Mouse (Mus musculus) cerebellum, adult 11-12 months (tissue): ENCODE data around the gene Adat3.
A peak's percentile ranks its signal among the peaks of the same experiment; 100 is the strongest.
"Not testable (repeated sequence)": the region's sequence is repeated elsewhere in the genome, so short reads cannot be mapped to it uniquely, and the experiment has no call there.

ENCODE experiments used
- DNase-seq: peaks from one replicate; pipeline ENCODE4 v3.0.0; 2022

Adat3 gene

GRCm38 (mm10) chr10:80578911-80579310, 23.8 kb upstream of the Adat3 start:
- DNase-seq: peak; percentile 74

GRCm38 (mm10) chr10:80583047-80583446, 19.6 kb upstream of the Adat3 start:
- DNase-seq: no peak

GRCm38 (mm10) chr10:80584045-80584488, 18.6 kb upstream of the Adat3 start:
- no peak for DNase-seq

- DNase-seq: no peak
Observed at GRCm38 (mm10) chr10:80584642-80585552, 17.8 kb upstream of the Adat3 start.

- DNase-seq: no peak
Observed at GRCm38 (mm10) chr10:80585581-80585980, 17.1 kb upstream of the Adat3 start.

- peak; percentile 50 for DNase-seq
Observed at GRCm38 (mm10) chr10:80586407-80587304, 16.0 kb upstream of the Adat3 start.

GRCm38 (mm10) chr10:80587305-80587657, 15.4 kb upstream of the Adat3 start:
- peak; percentile 32 for DNase-seq

GRCm38 (mm10) chr10:80589127-80589878, 13.4 kb upstream of the Adat3 start:
- peak; percentile 62 for DNase-seq

- DNase-seq: peak; percentile 96
Observed at GRCm38 (mm10) chr10:80589879-80590854, 12.5 kb upstream of the Adat3 start, which contains the start of gene Abhd17a. Gene Abhd17a (minus strand): TSS chr10:80590341.

- no peak for DNase-seq
Observed at GRCm38 (mm10) chr10:80596318-80596717, 6.4 kb upstream of the Adat3 start.

- peak; percentile 39 for DNase-seq
Observed at GRCm38 (mm10) chr10:80603364-80603763, 684 bp downstream of the Adat3 start.

GRCm38 (mm10) chr10:80604001-80604509, 1.4 kb downstream of the Adat3 start:
- DNase-seq: peak; percentile 60

- DNase-seq: peak; percentile 60
Observed at GRCm38 (mm10) chr10:80604988-80605387, 2.3 kb downstream of the Adat3 start.

GRCm38 (mm10) chr10:80605721-80606120, 3.0 kb downstream of the Adat3 start, which contains the start of gene Gm49322:
Gene Gm49322 (plus strand): TSS chr10:80606021.
- not testable (repeated sequence) for DNase-seq

- DNase-seq: no peak
Observed at GRCm38 (mm10) chr10:80606306-80606705, 3.6 kb downstream of the Adat3 start.

- DNase-seq: peak; percentile 71
Observed at GRCm38 (mm10) chr10:80606737-80607350, 4.2 kb downstream of the Adat3 start.

GRCm38 (mm10) chr10:80608435-80608834, 5.8 kb downstream of the Adat3 start:
- DNase-seq: peak; percentile 40

- DNase-seq: peak; percentile 55
Observed at GRCm38 (mm10) chr10:80609269-80609924, 6.7 kb downstream of the Adat3 start.

- DNase-seq: peak; percentile 94
Observed at GRCm38 (mm10) chr10:80610116-80610785, 7.6 kb downstream of the Adat3 start.
